Mouse (Mus musculus) A20 (cell line): ENCODE measurements around the gene Rhoj.

Experiments
- DNase-seq: peaks from one replicate; pipeline ENCODE4 v3.0.0-alpha.2; 2011; ENCODE audit warnings: low read depth, low spot score

Rhoj gene

GRCm38 (mm10) chr12:75307961-75308951 lies at the start of gene Rhoj:
Rhoj (plus strand) TSS chr12:75308322.
- no peak for DNase-seq

- DNase-seq = no peak
Observed at GRCm38 (mm10) chr12:75271726-75272125, 36.4 kb upstream of the Rhoj start.

GRCm38 (mm10) chr12:75275730-75276129 lies 32.4 kb upstream of the Rhoj start:
- no peak for DNase-seq

- no peak for DNase-seq
Observed at GRCm38 (mm10) chr12:75277425-75277824, 30.7 kb upstream of the Rhoj start.

GRCm38 (mm10) chr12:75280502-75280901 lies 27.6 kb upstream of the Rhoj start:
- no peak for DNase-seq

- no peak for DNase-seq
Observed at GRCm38 (mm10) chr12:75283226-75283625, 24.9 kb upstream of the Rhoj start.

GRCm38 (mm10) chr12:75286166-75286565 lies 22.0 kb upstream of the Rhoj start:
- DNase-seq = no peak

GRCm38 (mm10) chr12:75290524-75290923 lies 17.6 kb upstream of the Rhoj start:
- no peak for DNase-seq

GRCm38 (mm10) chr12:75291556-75291955 lies 16.6 kb upstream of the Rhoj start:
- DNase-seq = no peak

GRCm38 (mm10) chr12:75292939-75293338 lies 15.2 kb upstream of the Rhoj start:
- no peak for DNase-seq

GRCm38 (mm10) chr12:75299865-75300264 lies 8.3 kb upstream of the Rhoj start:
- DNase-seq = no peak

- no peak for DNase-seq
Observed at GRCm38 (mm10) chr12:75304132-75304531, 4.0 kb upstream of the Rhoj start.

GRCm38 (mm10) chr12:75309756-75310155 lies 1.6 kb downstream of the Rhoj start:
- no peak for DNase-seq

GRCm38 (mm10) chr12:75310766-75311165 lies 2.6 kb downstream of the Rhoj start:
- DNase-seq = no peak

GRCm38 (mm10) chr12:75311879-75312278 lies 3.8 kb downstream of the Rhoj start:
- no peak for DNase-seq

- no peak for DNase-seq
Observed at GRCm38 (mm10) chr12:75313992-75314391, 5.9 kb downstream of the Rhoj start.

- no peak for DNase-seq
Observed at GRCm38 (mm10) chr12:75315851-75316250, 7.7 kb downstream of the Rhoj start.

- DNase-seq = no peak
Observed at GRCm38 (mm10) chr12:75320441-75320925, 12.4 kb downstream of the Rhoj start.

GRCm38 (mm10) chr12:75321189-75321588 lies 13.1 kb downstream of the Rhoj start:
- DNase-seq = no peak

- no peak for DNase-seq
Observed at GRCm38 (mm10) chr12:75329188-75329587, 21.1 kb downstream of the Rhoj start.

GRCm38 (mm10) chr12:75339894-75340293 lies 31.8 kb downstream of the Rhoj start:
- DNase-seq = no peak

GRCm38 (mm10) chr12:75340331-75340730 lies 32.2 kb downstream of the Rhoj start:
- no peak for DNase-seq

- DNase-seq = no peak
Observed at GRCm38 (mm10) chr12:75348551-75348950, 40.4 kb downstream of the Rhoj start.
